ENCODE assay signal across 8 mouse cellular contexts in genomic region chr13:104822411-104822838, GRCm38 (mm10). TPM values are rescaled to one million over a fixed set of nuclear protein-coding genes. Genes with fewer than 3 reads are reported as not detected.
DNase-seq lines count a peak whose midpoint lies in the region; ATAC-seq and TF ChIP-seq lines count a peak whose summit lies in the region.

No protein-coding gene starts in this region.

- ATAC-seq in kidney, postnatal 0 days (replicated peaks; ENCODE audit: low FRiP score, low read depth): peak; percentile 76
- ATAC-seq in hindbrain, embryonic 13.5 days (ENCODE audit: low FRiP score): peak; percentile 78
- peak; percentile 30; the same call in 1 of the 2 replicates for ATAC-seq in midbrain, embryonic 16.5 days
- ATAC-seq in cerebellum, adult (ENCODE audit: insufficient number of reproducible peaks, low FRiP score, low TSS enrichment): no peak

- no peaks in the 10 kb centered on the region for H3K27me3 ChIP-seq in kidney, postnatal 0 days (ENCODE audit: insufficient read depth, low read length)
- no peaks in the 10 kb centered on the region for H3K27me3 ChIP-seq in kidney, adult 2 months (replicated peaks; ENCODE audit: control insufficient read depth, insufficient read depth, low read length)
- no peaks in the 10 kb centered on the region for H3K27me3 ChIP-seq in hindbrain, embryonic 13.5 days
- no peaks in the 10 kb centered on the region for H3K27me3 ChIP-seq in midbrain, embryonic 16.5 days (ENCODE audit: control insufficient read depth, insufficient read depth, low read depth, low read length)

- H3K36me3 ChIP-seq in kidney, postnatal 0 days (ENCODE audit: insufficient read depth, low read length): 0 out of 2 replicates have a peak, but pooled peaks cover 8% of the 10 kb centered on the region
- no peaks in the 10 kb centered on the region for H3K36me3 ChIP-seq in kidney, adult 2 months (ENCODE audit: control insufficient read depth, insufficient read depth, low read length)
- H3K36me3 ChIP-seq in hindbrain, embryonic 13.5 days: peaks cover 5% of the 10 kb centered on the region
- H3K36me3 ChIP-seq in midbrain, embryonic 16.5 days (ENCODE audit: control insufficient read depth, insufficient read depth, low read length): no peaks in the 10 kb centered on the region; the same call in 1 of the 2 replicates

- no peak overlapping the region for H3K4me3 ChIP-seq in kidney, postnatal 0 days (replicated peaks; ENCODE audit: low read depth, low read length)
- no peak overlapping the region for H3K4me3 ChIP-seq in kidney, adult 2 months (ENCODE audit: insufficient read depth, low read depth, low read length)
- H3K4me3 ChIP-seq in hindbrain, embryonic 13.5 days: no peak overlapping the region
- no peak overlapping the region for H3K4me3 ChIP-seq in midbrain, embryonic 16.5 days (ENCODE audit: low read depth, low read length)

- no peak overlapping the region for H3K9ac ChIP-seq in kidney, postnatal 0 days (ENCODE audit: low read depth, low read length)
- no peak overlapping the region for H3K9ac ChIP-seq in hindbrain, embryonic 13.5 days
- H3K9ac ChIP-seq in midbrain, embryonic 16.5 days (ENCODE audit: low read depth, low read length): no peak overlapping the region

- H3K27ac ChIP-seq in kidney, postnatal 0 days: peak overlapping the region; percentile 70
- H3K27ac ChIP-seq in kidney, adult 2 months (ENCODE audit: insufficient read depth, low read depth, low read length): no peak overlapping the region
- H3K27ac ChIP-seq in hindbrain, embryonic 13.5 days: peak overlapping the region; percentile 72
- H3K27ac ChIP-seq in midbrain, embryonic 16.5 days (ENCODE audit: low read length): no peak overlapping the region

- H3K4me1 ChIP-seq in kidney, postnatal 0 days (replicated peaks; ENCODE audit: insufficient read depth, low read length): peaks cover 9% of the 10 kb centered on the region
- H3K4me1 ChIP-seq in kidney, adult 2 months (ENCODE audit: control insufficient read depth, insufficient read depth, low read length): peaks cover 6% of the 10 kb centered on the region; the same call in 1 of the 2 replicates
- peaks cover 16% of the 10 kb centered on the region for H3K4me1 ChIP-seq in hindbrain, embryonic 13.5 days (replicated peaks)
- peaks cover 17% of the 10 kb centered on the region for H3K4me1 ChIP-seq in midbrain, embryonic 16.5 days (ENCODE audit: control insufficient read depth, insufficient read depth, low read length)

- 17% methylated on average over 8 of the region's 8 CpGs for WGBS in kidney, postnatal 0 days
- 38% methylated on average over 8 of the region's 8 CpGs for WGBS in kidney, adult 2 months
- WGBS in hindbrain, embryonic 13.5 days: 35% methylated on average over 8 of the region's 8 CpGs
- 34% methylated on average over 8 of the region's 8 CpGs for WGBS in midbrain, embryonic 16.5 days

- no peak for TF ChIP-seq CTCF in kidney, postnatal 0 days (IDR thresholded peaks at IDR 0.05; ENCODE audit: low read depth)
- no peak for TF ChIP-seq CTCF in kidney, adult 2 months (conservative IDR thresholded peaks at IDR 0.05; ENCODE audit: insufficient read depth, insufficient read length, low read depth, low read length)

- peak; percentile 46 for DNase-seq in kidney, postnatal 0 days (ENCODE audit: low spot score)
- DNase-seq in kidney, adult 2 months: no peak
- peak; percentile 53 for DNase-seq in embryo, embryonic 10 days (ENCODE audit: low spot score)
- no peak for DNase-seq in cerebellum, postnatal 14 days
- no peak for DNase-seq in layer of hippocampus, adult 11-12 months (ENCODE audit: low spot score)

- H3K4me2 ChIP-seq in kidney, postnatal 0 days (ENCODE audit: low read length): peak overlapping the region; percentile 16; the same call in 1 of the 2 replicates
- H3K4me2 ChIP-seq in hindbrain, embryonic 13.5 days: no peak overlapping the region
- H3K4me2 ChIP-seq in midbrain, embryonic 16.5 days (ENCODE audit: low read length): 0 out of 2 replicates have a peak overlapping the region, but pooled peaks have one; percentile 8

- TF ChIP-seq POLR2A in kidney, adult 2 months (IDR thresholded peaks at IDR 0.05; ENCODE audit: low read depth, low read length): no peak

- H3K9me3 ChIP-seq in kidney, postnatal 0 days (replicated peaks; ENCODE audit: low read length): no peaks in the 10 kb centered on the region
- H3K9me3 ChIP-seq in hindbrain, embryonic 13.5 days: no peaks in the 10 kb centered on the region
- H3K9me3 ChIP-seq in midbrain, embryonic 16.5 days (replicated peaks; ENCODE audit: control insufficient read depth, low read length, poor library complexity, severe bottlenecking): no peaks in the 10 kb centered on the region

RNA-seq across cellular contexts. Expression of gene Cwc27, which starts 5.5 kb away (rescaled TPM):
- polyA plus RNA-seq in kidney, postnatal 0 days (2015; fragmentation: Nextera tagmentation; extraction: Ambion mirVana): 25.4 and 27.6 TPM in 2 replicates
- 2.5 and 4.3 TPM in 2 replicates for polyA plus RNA-seq in kidney, adult 2 months (2012; rRNA removed)
- 25.2 and 29.7 TPM in 2 replicates for polyA plus RNA-seq in hindbrain, embryonic 13.5 days (2015; fragmentation: Nextera tagmentation; extraction: Ambion mirVana)
- polyA plus RNA-seq in midbrain, embryonic 16.5 days (2015; fragmentation: Nextera tagmentation; extraction: Ambion mirVana): 23.7 and 27.7 TPM in 2 replicates

RNA-seq across cellular contexts. Expression of gene Srek1ip1, which starts 30.1 kb away (rescaled TPM):
- polyA plus RNA-seq in kidney, postnatal 0 days (2015; fragmentation: Nextera tagmentation; extraction: Ambion mirVana): 30.4 and 33.4 TPM in 2 replicates
- polyA plus RNA-seq in kidney, adult 2 months (2012; rRNA removed): 11.9 and 14.0 TPM in 2 replicates
- polyA plus RNA-seq in hindbrain, embryonic 13.5 days (2015; fragmentation: Nextera tagmentation; extraction: Ambion mirVana): 18.2 and 18.9 TPM in 2 replicates
- 15.5 and 18.8 TPM in 2 replicates for polyA plus RNA-seq in midbrain, embryonic 16.5 days (2015; fragmentation: Nextera tagmentation; extraction: Ambion mirVana)

RNA-seq across cellular contexts. Expression of gene Shisal2b, which starts 41.3 kb away (rescaled TPM):
- polyA plus RNA-seq in kidney, postnatal 0 days (2015; fragmentation: Nextera tagmentation; extraction: Ambion mirVana): 0.57 and 0.71 TPM in 2 replicates
- not detected in 2 replicates for polyA plus RNA-seq in kidney, adult 2 months (2012; rRNA removed)
- polyA plus RNA-seq in hindbrain, embryonic 13.5 days (2015; fragmentation: Nextera tagmentation; extraction: Ambion mirVana): 1.3 and 1.7 TPM in 2 replicates
- 1.6 and 1.9 TPM in 2 replicates for polyA plus RNA-seq in midbrain, embryonic 16.5 days (2015; fragmentation: Nextera tagmentation; extraction: Ambion mirVana)

Comparison
In these comparisons a context has a peak if more than half of its experiments do, and no peak if none do; other contexts are left out.
1. DNase-seq: peak in kidney, postnatal 0 days (single experiment) and embryo, embryonic 10 days (single experiment); none in kidney, adult 2 months (single experiment), cerebellum, postnatal 14 days (0 of 2) and layer of hippocampus, adult 11-12 months (single experiment).
2. H3K27ac ChIP-seq: peak in kidney, postnatal 0 days (single experiment) and hindbrain, embryonic 13.5 days (single experiment); none in kidney, adult 2 months (single experiment) and midbrain, embryonic 16.5 days (single experiment).